Mouse (Mus musculus): Measurements from ENCODE around the gene Abhd6. TPM values are rescaled to one million over a fixed set of nuclear protein-coding genes. Genes with fewer than 3 reads are reported as not detected.

Abhd6 gene
- total and polyA plus RNA-seq, 3 experiments = not detected

GRCm38 (mm10) chr14:8034561-8034960 lies 31.9 kb downstream of the Abhd6 start:
- Histone ChIP-seq H3K27ac (ENCODE audit: control insufficient read depth, low read depth, low read length) (no peak overlapping the region), H3K9ac (ENCODE audit: control insufficient read depth, low read depth, low read length, poor library complexity, severe bottlenecking) (no peak overlapping the region), H3K4me3 (ENCODE audit: control insufficient read depth in 1 of 2, insufficient read depth in 1 of 2, low read depth in 2 of 2, low read length in 2 of 2) (no peak overlapping the region), H3K36me3 (ENCODE audit: control insufficient read depth in 1 of 2, insufficient read depth in 2 of 2, low read length in 2 of 2) (no peaks in the 10 kb centered on the region), H3K4me1 (ENCODE audit: control insufficient read depth in 1 of 2, insufficient read depth in 2 of 2, low read length in 2 of 2) (no peaks in the 10 kb centered on the region), H3K9me3 (replicated peaks; ENCODE audit: insufficient read depth, low read length) (no peaks in the 10 kb centered on the region), H3K79me2 (ENCODE audit: control insufficient read depth, insufficient read depth, low read length, poor library complexity) (no peaks in the 10 kb centered on the region), H3K27me3 (ENCODE audit: control insufficient read depth in 1 of 2, insufficient read depth in 2 of 2, low read length in 2 of 2) (peaks cover 0 to 2% of the 10 kb centered on the region in 2 experiments; a peak in 2 of 4 replicates)
- TF ChIP-seq TAL1 (IDR thresholded peaks at IDR 0.05; ENCODE audit: low read length) (no peak), E2F4 (IDR thresholded peaks at IDR 0.05; ENCODE audit: borderline replicate concordance, low read depth, low read length) (no peak), POLR2A (IDR thresholded peaks at IDR 0.05; ENCODE audit: control insufficient read depth in 1 of 2, insufficient read depth in 1 of 2, low read depth in 1 of 2, low read length in 2 of 2, poor library complexity in 1 of 2) (no peak), POLR2AphosphoS5 (IDR thresholded peaks at IDR 0.05; ENCODE audit: borderline replicate concordance, low read depth, low read length) (no peak), RAD21 (IDR thresholded peaks at IDR 0.05; ENCODE audit: low read depth, low read length) (no peak), RCOR1 (IDR thresholded peaks at IDR 0.05; ENCODE audit: low read depth, low read length) (no peak), TBP (IDR thresholded peaks at IDR 0.05; ENCODE audit: low read depth, low read length) (no peak), MYB (IDR thresholded peaks at IDR 0.05; ENCODE audit: low read depth, low read length) (no peak), MXI1 (IDR thresholded peaks at IDR 0.05; ENCODE audit: low read depth, low read length) (no peak), MYC (IDR thresholded peaks at IDR 0.05; ENCODE audit: low read depth, low read length) (no peak), NRF1 (IDR thresholded peaks at IDR 0.05; ENCODE audit: insufficient read depth, low read depth, low read length, poor library complexity, severe bottlenecking) (no peak), GATA1 (IDR thresholded peaks at IDR 0.05; ENCODE audit: low read depth, low read length) (no peak), EP300 (IDR thresholded peaks at IDR 0.05; ENCODE audit: low read depth in 1 of 2, low read length in 2 of 2) (no peak), UBTF (IDR thresholded peaks at IDR 0.05; ENCODE audit: borderline replicate concordance, insufficient read depth, low read depth, low read length) (no peak), TCF12 (IDR thresholded peaks at IDR 0.05; ENCODE audit: low read depth, low read length) (no peak), USF1 (IDR thresholded peaks at IDR 0.05; ENCODE audit: low read depth, low read length) (no peak), NELFE (IDR thresholded peaks at IDR 0.05; ENCODE audit: low read depth, low read length) (no peak), SIN3A (IDR thresholded peaks at IDR 0.05; ENCODE audit: low read length) (no peak), KAT2A (conservative IDR thresholded peaks at IDR 0.05; ENCODE audit: low read depth, low read length) (no peak), ZKSCAN1 (IDR thresholded peaks at IDR 0.05; ENCODE audit: low read depth, low read length) (no peak)
- no peak for DNase-seq (ENCODE audit: low read depth, low spot score)

- H3K79me2 ChIP-seq (ENCODE audit: control insufficient read depth, insufficient read depth, low read length, poor library complexity) = no peaks in the 10 kb centered on the region
- H3K36me3 ChIP-seq (ENCODE audit: control insufficient read depth in 1 of 2, insufficient read depth in 2 of 2, low read length in 2 of 2) = no peaks in the 10 kb centered on the region
- no peaks in the 10 kb centered on the region for H3K9me3 ChIP-seq (replicated peaks; ENCODE audit: insufficient read depth, low read length)
- TF ChIP-seq CHD2 (IDR thresholded peaks at IDR 0.05; ENCODE audit: low read length) = no peak
- TF ChIP-seq MAZ (IDR thresholded peaks at IDR 0.05; ENCODE audit: low read depth, low read length) = no peak
- no peak for TF ChIP-seq RCOR1 (IDR thresholded peaks at IDR 0.05; ENCODE audit: low read depth, low read length)
- no peak for TF ChIP-seq SIN3A (IDR thresholded peaks at IDR 0.05; ENCODE audit: low read length)
- no peak for TF ChIP-seq EP300 (IDR thresholded peaks at IDR 0.05; ENCODE audit: low read depth in 1 of 2, low read length in 2 of 2)
- no peak for TF ChIP-seq UBTF (IDR thresholded peaks at IDR 0.05; ENCODE audit: borderline replicate concordance, insufficient read depth, low read depth, low read length)
- no peak for TF ChIP-seq NRF1 (IDR thresholded peaks at IDR 0.05; ENCODE audit: insufficient read depth, low read depth, low read length, poor library complexity, severe bottlenecking)
- TF ChIP-seq JUND (IDR thresholded peaks at IDR 0.05; ENCODE audit: low read depth, low read length) = no peak
- no peak for TF ChIP-seq POLR2AphosphoS2 (IDR thresholded peaks at IDR 0.05; ENCODE audit: low read length)
- no peak overlapping the region for H3K4me3 ChIP-seq (ENCODE audit: control insufficient read depth in 1 of 2, insufficient read depth in 1 of 2, low read depth in 2 of 2, low read length in 2 of 2)
- peaks cover 0 to 2% of the 10 kb centered on the region in 2 experiments; a peak in 2 of 4 replicates for H3K27me3 ChIP-seq (ENCODE audit: control insufficient read depth in 1 of 2, insufficient read depth in 2 of 2, low read length in 2 of 2)
- DNase-seq (ENCODE audit: low read depth, low spot score) = no peak
- H3K9ac ChIP-seq (ENCODE audit: control insufficient read depth, low read depth, low read length, poor library complexity, severe bottlenecking) = no peak overlapping the region
- H3K27ac ChIP-seq (ENCODE audit: control insufficient read depth, low read depth, low read length) = no peak overlapping the region
- H3K4me1 ChIP-seq (ENCODE audit: control insufficient read depth in 1 of 2, insufficient read depth in 2 of 2, low read length in 2 of 2) = no peaks in the 10 kb centered on the region
These were observed 33.2 kb downstream of the Abhd6 start for GRCm38 (mm10) chr14:8035951-8036350.
